Mouse (Mus musculus): ENCODE measurements around the gene Cadps2.

The Cadps2 gene

DNA sequence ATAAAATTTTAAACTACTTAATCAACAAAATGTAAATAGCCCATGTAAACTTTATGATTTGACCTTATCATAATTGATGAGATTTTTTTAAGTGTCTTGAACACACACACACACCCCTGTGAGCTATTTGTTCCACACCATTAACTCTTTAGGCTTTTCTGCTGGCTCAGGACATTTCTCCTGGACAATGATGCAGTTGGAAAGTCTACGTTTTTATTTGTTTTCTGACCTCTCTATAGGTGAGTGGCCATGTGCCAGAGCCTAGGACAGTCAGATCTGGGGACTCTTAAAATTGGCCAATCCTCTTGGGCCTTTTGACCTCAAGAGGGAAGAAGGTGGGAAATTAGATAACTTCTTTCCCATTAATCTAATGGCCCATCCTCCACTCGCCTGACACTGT, 478.6 kb downstream of the Cadps2 start:
- DNase-seq (ENCODE audit: low read depth), result no peak

DNA sequence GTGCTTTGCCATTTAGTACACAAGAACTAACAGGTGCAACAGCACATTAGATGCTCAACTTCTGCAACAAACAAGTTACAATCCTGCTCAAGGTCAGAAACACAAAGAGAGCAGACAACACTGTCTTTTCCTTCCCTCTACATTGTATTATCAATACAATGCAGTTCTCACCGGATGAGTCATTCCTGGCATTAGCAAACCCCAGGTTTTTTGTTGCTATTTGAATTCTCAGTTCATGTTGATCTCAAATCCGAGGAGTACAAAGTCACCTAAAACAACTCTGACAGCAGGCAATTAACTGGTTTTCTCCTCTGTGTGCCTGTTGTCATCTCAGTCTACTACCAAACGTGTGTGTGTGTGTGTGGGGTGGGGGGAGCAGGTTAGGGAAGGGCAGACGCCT, 483.1 kb downstream of the Cadps2 start:
- no peak for DNase-seq (ENCODE audit: low read depth)

DNA sequence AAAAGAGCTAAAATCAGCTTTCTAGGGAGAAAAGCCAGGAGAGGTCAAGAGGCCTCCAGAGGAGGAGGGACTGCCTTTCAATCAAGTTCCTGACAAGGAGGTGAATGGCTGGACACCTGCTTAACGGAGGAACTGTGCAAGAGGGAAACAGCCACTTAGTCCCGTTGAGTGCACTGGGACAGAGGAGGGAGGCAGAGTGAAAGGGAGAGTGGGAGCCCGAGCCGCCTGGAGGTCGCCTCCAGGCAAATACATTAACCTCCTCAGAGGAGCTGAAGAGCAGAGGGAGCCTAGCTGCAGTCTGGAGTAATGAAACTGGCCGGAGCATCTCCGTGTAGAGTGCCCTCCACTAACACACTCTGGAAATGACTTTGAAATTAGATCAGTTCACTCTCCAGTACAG, 485.7 kb downstream of the Cadps2 start:
- no peak for DNase-seq (ENCODE audit: low read depth)

DNA sequence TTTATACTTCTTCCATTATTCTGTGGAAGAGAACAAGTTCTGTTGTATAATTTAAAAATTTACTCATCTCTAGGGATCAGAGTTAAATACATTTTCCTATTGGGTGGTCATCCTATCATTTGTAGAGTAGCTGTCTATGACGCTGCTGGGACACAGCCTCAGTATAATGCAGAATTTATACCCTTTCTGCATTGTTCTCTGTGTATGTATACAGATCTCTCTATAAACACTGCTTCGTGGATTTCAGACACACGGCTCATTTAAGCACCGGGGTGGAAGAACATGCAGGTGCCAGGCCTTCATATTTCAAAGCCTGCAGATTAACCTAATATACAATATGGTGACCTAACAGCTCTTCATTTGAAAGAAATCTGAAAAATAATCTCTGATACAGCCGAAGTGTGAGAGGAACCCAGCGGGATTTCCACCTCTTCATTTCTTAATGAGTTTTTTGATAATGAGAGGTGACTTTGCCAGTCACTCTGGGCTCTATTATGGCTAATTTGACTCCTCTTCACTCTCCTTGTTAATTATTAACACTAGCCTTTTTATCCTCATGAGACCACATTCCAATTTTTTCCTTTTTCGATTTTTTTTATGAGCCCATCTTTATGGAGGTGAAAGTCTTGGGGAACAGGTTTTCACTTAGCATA, 501.7 kb downstream of the Cadps2 start:
- no peak for DNase-seq (ENCODE audit: low read depth)

DNA sequence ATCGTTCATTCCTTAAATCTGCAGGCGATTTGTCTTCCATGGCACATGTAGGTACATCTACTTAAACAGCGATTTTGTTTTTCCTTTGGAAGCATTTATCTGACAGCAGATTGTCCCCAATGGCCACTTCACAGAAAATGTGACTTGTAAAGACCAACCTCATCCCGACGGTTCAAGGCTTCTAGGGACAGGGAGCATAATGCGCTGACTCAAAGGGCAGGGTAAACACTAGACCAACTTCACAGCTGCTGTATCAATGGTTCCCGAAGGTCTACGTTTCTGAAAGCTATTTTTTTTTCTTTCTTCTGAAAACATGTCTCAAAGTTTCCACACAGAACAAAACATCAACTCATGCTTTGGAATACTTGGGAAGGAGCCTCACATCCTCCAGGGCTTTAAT, 524.3 kb downstream of the Cadps2 start:
- DNase-seq (ENCODE audit: low read depth), result no peak

DNA sequence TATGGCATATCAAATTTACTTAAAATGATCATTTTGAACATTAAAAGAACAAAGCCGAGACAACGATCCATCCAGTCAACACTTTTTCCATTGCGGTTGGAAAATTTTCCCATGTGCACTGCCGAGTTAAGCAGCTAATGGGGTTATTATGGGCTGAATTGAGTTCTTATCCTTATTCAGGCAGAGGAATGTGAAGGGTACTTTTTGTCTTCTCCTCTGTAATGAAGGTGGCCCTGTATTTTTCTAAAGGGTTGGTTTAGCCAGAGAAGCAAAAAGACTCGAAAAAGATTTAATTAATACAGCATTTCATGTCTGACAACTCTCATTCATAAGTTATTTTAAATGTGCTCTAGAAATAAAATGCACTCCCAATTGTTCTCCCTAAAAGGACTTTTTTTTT, 524.9 kb downstream of the Cadps2 start:
- no peak for DNase-seq (ENCODE audit: low read depth)

DNA sequence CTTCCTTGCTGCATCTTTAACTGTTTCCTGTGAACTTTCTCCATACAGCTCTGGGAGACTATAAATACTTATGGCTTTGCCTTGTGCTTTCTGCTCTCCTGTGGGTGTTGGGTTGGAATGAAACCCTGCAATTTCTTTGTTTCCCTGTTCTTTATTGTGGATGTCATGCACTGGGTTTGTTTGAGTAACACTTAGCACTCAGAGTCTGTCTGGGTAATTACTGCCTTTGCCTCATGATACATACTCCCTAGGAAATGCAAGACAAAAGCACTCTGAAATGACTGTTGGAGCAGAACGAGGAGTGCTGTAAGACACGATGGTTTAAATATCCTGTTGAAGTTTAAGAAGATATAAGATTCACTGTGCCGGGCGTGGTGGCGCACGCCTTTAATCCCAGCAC, 533.2 kb downstream of the Cadps2 start:
- DNase-seq (ENCODE audit: low read depth), result no peak

DNA sequence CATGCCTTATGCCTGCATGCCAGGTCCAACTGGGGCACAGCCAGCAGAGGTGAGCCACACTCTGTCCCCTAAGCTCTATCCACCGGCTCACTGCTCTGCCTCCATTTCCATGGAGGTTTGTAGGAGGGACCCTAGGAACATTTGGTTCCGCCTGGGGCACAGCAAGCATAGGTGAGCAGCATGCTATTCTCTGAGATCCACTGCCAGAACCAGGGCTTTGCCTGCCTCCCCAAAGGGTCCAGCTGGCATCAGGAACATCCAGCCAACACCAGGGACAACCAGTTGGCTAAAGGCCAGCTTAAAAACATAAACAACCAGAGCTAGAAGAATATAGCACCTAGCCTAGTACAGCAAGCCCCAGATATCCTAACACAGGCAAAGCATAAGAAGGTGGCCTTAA, 540.6 kb downstream of the Cadps2 start:
- no peak for DNase-seq (ENCODE audit: low read depth)

DNA sequence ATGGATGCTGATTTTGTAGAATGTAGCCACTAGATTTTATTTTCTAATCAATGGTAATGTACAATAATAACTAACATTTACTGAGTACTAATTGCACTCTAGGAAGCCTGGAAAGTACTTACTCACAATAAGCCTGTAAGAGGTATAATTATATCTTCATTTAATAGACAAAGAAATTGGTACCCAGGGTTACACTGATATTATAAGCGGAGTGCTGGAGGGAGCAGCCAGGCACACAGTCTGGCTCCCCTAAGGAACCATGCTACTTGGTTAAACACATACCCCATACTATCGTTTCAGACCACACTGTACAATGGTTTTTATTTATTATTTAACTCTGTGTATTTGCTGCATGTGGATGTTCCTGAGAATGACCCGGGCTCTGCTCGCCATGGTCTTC, 544.5 kb downstream of the Cadps2 start:
- no peak for DNase-seq (ENCODE audit: low read depth)

DNA sequence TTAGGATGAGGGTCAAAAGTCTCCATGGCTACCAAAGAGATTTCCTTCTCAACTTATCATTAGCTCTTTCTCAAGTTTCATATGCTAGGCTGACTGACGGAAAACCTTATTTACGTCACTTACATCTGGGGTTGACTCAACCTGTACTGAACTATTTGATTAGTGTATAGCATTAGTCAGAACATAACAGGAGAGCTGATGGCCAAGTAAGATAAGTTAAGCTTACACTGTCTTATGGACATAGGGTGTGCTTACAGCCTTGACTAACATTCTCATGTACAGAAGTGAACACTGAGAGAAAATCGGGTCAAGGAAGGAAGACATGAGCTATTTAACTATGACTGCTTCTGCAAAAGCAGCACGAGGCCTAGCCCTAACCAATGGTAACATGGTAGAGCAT, 550.5 kb downstream of the Cadps2 start:
- no peak for DNase-seq (ENCODE audit: low read depth)

DNA sequence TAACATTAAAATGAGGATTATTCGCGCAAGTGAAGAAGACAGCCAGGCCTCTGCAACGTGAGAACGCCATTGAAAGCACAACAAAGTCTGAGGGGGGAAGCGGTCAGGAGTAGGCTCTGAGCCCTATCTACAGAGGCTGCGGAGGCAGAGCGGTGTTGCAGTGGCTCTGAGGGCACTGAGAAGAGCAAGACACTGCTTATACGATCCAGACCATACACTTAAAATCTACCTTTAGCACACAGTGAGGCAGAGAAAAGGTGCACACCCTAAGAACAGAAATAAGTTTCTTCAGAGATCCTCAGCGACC, 557.8 kb downstream of the Cadps2 start:
- DNase-seq (ENCODE audit: low read depth), result no peak

DNA sequence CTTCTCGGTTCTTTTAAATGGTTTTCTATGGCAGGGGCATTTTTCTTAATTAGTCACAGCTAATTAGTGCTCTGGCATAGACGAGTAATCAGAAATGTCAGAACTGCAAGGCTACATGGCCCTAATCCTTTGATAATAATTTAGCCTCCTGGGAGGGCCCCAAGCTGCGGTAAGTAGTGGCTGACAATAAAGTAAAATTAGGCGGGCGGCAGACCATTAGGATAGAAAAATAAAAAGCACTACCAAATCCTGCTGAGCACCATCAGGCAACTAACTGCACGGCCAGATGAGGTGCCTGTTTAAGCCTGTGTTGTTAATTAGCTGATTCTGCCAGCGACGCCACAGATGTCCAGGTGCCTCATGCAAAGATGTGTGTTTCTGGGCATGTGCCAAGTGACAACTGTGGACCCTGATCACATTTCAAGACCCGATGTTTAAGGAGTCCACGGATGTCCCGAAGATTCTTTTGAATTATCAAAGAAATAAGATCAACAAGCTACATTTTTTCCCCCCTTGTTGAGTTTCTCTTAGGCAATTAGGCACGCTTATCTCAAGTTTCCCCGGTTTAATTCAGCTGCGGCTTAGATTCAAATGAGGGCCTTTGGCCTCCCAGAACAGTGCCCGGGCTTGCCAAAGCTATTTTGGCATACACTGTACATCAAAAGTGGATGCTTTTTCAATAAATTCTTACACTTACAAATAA, 558.3 kb downstream of the Cadps2 start:
- DNase-seq (ENCODE audit: low read depth), result no peak

DNA sequence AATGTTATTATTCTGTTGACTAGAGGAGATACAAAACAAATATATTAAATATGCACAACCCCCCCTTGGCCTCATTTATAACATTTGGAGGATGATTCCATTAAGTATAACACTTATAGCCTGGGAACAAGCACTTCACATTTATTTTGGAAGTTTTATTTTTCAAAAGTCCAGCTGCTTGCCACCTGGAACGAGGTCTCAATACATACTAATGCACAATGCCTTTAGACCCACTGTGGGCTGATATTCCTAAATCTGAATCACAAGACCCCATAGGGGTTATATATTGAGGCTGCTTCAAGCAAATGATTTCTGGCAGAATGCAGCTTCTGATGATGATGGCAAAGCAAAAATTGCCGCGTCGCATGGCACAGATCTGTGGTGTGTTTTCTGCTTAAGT, 565.7 kb downstream of the Cadps2 start:
- no peak for DNase-seq (ENCODE audit: low read depth)

DNA sequence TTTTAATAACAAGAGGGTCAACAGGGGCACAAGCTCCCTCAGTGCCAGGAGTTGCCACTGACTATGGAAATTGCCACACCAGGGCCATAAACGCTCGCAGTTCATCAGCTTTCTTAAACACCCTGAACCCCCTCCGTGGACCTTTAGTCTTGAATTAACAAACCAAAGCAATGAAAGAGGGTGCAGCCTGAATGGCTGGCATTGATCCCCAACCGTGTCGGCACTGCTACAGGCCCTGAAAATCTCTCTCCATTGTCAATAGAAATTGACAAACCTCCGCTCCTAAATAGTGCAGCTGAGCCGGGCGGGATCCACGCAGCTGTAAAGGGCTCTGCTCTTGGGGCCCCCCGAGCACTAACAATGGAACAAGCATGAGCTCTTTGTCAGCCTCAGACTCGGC, 566.2 kb downstream of the Cadps2 start:
- no peak for DNase-seq (ENCODE audit: low read depth)

DNA sequence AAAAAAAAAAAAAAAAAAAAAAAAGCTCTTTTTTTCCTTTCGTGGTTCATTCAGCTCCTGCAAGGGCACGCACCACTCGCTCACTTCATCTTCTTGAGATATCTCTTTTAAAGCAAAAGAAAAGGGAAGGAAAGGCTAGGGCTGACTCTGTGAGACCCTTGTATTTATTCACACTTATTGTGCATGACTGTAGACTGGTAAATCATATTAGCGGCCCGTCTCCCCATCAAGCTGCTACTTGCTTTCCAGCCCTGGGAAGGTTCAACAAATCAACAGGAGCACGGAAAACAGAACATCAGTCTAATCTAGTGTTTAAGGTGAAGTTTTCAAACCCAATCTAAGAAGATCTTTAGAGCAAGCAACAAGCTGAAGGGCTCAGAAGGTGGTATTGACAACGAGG, 566.7 kb downstream of the Cadps2 start:
- no peak for DNase-seq (ENCODE audit: low read depth)

DNA sequence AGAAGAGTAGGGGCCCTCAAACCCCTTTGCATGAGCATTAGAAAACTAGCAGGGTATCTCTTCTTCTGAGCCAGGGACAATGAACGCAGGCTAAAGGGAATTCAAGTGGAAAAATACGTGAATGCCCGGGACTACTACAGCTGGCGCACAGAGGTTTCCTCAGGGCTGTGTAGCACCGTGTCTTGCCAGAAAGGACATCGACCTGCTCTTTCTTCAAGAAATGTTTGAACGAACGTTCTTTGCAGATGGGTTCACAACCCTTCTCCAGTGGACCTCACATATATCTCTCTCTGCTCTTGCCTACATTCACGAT, 578.5 kb downstream of the Cadps2 start:
- DNase-seq (ENCODE audit: low read depth), result no peak

DNA sequence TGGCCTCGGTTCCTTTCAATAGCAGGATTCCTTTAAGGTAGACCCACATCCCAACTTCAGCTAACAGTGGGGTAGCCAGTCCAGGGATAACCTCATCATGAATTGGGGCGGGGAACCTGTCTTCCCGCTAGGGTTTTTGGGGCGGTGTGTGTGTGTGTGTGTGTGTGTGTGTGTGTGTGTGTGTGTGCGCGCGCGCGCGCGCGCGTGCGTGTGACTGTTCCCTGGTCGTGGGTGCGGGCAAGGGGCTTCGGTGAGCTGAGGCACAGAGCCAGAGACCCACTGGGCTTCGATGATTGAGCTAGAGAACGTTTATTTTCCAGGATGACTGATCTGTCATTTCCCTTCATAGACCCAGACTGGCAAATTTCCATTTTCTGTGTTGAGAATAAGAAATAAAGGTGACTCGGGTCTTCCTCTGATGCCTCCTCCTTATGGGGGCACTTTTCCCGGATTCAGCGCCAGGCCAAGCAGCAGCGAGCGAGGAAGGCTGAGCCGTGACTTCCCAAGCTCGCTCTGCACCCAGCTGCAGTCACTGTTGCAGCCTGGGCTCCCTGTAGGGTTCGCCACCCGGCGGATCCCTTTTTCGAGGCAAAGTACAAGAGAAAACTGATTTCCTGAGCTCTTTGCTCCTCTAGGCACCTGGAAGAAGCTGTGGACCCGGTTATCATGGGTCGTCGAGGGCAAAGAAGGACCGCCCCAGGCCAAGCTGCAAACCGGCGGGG, 579.0 kb downstream of the Cadps2 start:
- no peak for DNase-seq (ENCODE audit: low read depth)

DNA sequence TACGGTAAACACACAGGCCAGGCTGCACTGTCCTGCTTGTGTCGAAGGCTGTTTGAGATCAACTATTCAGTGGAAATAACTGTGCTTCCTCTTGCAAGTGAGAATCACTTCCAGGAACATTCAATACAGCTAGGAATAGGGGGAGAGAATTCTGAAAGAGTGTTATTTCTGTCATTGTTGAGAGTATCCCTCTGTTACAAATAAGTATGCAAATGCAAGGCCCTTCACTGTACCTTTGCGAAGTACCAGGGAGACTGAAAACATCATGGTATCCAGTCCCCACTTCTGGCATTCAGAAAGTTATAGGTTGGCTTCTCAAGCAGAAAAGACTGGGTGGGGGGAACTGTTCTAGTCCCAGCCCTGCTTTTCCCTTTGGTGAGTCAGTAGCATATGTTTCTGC, 581.2 kb downstream of the Cadps2 start:
- no peak for DNase-seq (ENCODE audit: low read depth)

DNA sequence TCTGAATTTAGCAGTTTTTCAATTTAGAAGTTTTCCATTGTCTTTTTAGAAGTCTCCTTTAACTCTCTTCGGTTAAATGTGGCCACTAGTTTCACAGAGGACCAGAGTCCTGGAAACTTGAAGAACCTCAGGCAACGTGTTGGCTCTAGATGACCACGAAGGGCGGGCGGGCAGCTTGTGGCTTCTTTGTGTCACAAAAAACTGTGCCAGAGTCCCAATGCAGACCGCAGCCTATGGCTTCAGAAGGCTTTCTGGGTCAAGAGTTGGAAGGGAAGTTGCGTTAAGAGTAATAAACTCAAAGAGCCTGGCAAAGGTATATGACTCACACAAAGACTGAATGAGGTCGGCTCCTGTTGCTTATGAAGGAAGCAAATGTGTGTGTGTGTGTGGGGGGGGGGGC, 584.1 kb downstream of the Cadps2 start:
- DNase-seq (ENCODE audit: low read depth), result no peak

DNA sequence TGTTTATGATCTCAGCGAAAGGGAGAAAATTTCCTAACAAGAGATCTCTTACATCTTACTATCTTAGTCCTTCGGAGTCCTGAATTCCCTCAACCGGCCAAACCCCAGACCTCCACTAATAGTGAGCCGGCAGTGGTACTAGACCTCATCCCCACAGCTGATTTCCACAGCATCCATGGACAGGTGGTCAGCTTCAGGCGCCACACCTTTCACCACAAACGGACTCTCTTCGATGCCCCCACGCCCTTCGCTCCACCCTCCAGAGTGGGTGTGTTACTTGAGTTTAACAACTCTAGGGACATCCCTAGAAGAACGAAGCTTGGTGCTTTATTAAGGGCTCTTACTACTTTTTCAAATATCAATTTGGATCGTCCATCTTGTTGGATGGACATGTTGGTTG, 584.6 kb downstream of the Cadps2 start:
- no peak for DNase-seq (ENCODE audit: low read depth)

DNA sequence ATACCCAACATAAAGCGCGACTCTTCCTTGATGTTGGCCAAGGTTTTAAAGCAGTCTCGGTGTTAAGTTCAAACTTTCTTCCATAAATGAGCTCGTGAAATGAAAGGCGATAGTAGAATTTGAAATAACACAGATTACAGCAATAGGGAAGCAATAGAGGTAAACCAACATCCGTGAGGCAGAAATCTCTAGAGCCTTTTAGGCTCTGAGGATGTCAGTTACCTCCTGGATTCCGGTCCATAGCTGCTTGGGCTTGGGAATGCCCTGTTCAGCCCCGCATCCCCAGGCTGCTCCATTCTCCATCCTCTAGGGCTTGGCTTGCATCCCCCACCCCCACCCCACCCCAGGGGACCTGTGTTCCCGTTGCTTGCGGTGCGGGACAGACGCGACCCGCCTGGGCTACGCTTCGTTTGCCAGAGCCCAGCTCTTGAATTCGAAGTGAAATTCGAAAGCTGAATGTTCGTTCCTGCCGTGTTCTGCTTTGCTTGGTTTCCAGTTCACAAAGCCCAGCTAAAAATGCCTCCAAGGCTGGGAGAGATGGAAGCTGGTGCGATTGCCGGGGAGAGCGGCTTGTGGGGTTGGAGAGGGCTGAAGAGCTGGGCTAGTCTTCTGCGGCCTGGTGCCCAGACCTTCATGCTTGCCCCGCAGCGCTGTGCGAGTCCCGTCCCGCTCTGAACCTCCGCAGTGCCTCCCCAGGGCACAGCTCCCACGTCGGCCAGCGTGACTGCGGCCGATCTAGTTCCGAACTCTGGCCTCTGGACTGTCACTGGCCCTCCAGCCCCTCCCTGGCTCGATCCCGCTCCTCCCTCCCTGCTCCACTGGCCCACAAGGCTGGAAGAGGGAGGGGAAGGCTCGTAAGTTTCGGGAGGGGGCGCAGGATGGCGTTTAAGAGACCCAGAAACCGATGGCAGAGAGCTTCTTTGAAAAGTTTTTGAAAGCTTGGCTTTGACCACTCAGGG, 585.6 kb downstream of the Cadps2 start:
- no peak for DNase-seq (ENCODE audit: low read depth)

DNA sequence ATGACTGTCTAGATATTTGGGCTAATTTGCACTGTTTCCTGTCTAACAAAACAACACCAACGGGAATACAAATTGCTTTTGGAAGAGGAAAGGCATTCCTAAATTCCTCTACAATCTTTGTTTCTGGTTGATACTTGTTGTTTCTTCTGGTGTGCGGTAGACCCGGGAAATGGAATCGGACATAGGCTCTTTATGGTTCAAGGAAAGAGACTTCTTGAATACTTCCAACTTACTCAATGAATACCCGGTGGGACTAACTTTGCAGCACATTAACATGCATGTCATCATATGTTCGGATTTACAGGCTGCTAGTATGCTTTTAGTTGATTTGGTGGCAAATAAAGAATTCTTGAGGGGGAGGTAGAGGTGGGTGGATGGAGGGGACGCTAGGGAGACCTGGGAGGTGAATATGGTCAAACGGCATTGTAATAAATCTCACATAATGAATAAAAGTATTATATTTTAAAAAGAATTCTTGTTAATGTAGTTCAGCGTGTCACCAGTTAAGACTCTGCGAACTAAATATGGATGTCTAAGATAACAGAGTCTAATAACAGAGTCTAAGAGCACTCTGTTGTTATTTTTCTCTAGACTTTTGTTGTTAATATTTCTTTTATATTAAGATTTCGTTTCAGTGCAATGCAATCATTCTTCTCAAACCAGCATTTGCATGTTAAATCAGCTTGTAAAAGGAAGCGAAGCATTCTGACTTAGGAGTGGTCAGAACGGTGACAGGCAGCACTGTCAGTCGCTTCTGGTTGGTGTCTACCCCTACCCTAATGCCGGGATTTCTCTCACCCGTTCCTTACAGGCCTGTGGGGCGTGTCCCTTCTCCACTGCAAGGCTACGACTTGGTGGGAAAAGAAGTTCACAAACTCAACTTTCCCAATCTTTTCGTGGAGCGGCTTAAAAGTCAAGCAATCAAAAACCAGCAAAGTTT, 586.8 kb downstream of the Cadps2 start:
- no peak for DNase-seq (ENCODE audit: low read depth)
